Mouse (Mus musculus) retina, adult 2 months (tissue): ENCODE results near the gene Ncaph2.

Experiments used
- DNase-seq: peaks from one replicate; pipeline ENCODE4 v3.0.0-alpha.2; 2012; ENCODE audit warnings: low read depth, low spot score

Ncaph2 gene

DNA sequence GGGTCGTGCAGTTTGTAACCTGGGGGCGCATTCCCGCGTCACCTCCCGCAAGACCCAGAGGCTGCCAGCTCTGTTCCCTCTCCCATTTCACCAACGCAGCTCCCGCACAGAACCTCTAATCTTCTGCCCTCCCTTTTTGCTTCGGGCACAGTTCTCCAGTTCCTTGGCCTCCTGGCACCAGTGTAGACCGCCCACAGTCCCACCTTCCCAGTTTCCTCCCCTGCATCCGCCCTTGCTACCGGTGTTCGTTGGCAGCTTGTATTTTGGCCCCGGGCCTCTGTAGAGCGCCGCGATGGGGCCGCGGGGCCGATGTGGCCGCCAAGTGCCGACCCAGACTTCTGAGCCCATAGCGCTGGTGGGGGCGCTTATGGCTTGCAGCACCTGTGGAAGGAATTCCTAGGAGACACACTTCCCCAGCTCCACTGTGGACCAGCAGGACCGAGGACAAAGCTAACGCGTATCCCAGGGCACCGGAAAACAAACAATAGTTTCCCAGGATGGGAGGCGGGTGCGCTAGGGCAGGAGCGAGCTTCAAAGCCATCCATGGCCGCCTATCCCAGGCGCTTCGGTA lies 23.4 kb downstream of the Ncaph2 start, which contains the start of gene Odf3b:
Odf3b (minus strand) TSS at position 452 of the 571 bp plus-strand sequence.
- DNase-seq = no peak

DNA sequence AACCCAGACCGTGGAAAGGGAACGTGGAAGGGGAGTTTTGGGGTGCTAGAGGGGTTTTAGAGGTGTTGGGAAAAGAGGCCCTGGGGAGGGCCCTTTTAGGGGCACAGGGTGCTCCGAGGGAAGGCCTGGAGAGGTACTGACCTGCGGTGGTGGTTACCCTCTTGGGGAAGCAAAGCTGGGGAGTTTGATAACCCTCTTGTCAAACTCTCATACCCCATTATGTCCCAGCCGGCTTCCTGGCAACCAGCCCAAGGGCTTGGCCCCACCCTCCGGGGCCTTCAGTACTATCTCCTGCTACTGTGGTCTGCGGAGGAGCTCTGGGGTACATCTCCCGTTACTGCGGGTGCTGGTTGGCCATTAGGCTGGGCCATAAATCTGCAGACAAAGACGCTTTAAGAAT lies 23.9 kb downstream of the Ncaph2 start:
- DNase-seq = no peak

DNA sequence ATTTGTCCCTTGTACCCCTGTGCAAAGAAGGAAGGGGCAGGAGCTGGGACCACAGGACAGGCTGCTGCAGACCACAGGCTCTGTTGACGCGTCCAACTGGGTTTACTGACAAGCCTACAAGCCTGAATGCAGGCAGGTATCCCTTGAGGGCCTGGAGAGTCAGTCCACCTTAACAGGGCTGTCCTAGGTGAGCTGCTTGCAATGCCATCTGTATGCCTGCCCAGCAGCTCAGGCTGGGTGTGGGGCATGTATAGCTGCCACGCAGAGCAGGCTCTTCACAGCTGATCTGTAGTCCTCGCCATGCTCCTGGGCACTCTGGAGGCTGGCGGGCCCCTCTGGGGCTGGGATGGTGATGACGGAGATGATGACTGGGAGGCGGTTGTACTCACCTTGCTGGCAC lies 29.1 kb downstream of the Ncaph2 start, which contains the start of gene Klhdc7b:
Klhdc7b (plus strand) TSS at position 301 of the 400 bp plus-strand sequence.
- no peak for DNase-seq

DNA sequence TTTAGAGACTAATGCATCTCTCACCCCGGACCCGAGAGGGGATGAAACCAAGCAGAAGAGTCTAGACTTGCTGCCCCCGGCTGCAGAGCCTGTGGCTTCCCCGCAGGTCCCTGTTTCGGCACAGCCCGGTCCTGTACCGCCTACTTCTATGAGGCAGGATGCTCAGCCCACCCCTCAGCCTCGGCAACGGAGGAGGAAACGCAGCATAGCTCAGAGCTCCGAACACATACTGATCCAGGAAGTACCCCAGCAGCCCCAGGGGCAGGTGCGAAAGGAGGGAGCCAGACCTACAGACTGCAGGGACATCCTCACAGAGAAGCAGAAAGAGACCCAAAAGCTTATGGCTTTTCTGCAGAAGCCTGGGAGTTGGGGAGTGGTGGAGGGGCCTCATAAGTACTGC lies 31.6 kb downstream of the Ncaph2 start:
- DNase-seq = no peak

DNA sequence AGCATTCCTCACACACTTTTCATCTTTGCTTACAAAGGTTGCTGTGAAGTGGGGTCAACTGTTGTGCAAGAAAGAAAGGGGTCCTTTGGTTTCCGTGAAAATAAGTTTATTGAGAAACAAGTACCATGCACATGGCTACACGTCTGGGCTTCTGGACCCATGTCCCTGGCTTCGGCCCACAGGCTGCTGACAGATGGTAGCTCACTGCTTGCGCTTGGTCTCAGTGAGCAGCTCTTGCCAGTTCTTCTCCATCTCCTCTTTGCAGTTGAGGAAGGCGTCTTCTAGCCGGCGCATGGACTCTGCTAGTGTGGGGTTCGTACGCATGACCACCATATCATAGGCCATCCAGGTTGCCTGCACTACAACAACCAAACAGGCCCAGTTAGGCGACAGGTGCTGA lies 34.6 kb downstream of the Ncaph2 start:
- DNase-seq = no peak

DNA sequence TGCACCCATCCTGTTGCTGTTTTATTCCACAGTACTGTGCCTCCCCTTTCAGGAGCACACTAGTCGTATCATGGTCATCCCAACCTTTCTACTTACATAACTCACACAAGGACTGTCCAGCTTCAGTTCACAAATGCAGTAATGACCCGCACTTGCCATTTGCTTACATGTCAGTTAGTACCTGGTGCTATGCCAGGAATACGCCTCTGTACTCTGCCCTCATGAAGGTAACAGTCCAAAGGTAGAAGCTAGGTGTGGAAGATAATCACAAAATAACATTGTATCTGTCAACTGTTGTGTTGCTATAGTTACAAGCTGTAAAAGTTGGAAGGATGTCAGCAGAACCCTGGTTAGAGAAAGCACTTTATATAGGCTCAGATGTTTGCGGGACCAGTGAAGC lies 41.4 kb downstream of the Ncaph2 start:
- no peak for DNase-seq

DNA sequence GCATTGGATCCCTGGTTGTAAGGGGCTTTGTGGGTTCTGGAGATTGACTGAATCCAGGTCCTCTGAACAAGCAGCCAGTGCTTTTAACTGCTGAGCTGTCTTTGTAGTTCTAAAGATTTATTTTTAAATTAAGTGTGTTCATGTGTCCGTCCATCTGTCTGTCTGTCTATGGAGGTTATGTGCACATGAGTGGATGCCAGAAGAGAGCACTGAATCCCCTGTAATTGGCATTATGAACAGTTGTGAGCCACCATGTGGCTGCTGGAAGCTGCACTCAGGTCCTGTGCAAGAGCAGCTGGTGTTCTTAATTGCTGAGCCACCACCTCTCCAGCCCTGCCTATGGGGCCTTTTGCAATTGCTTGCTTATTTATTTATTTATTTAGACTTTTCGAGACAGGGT lies 42.6 kb downstream of the Ncaph2 start:
- no peak for DNase-seq

DNA sequence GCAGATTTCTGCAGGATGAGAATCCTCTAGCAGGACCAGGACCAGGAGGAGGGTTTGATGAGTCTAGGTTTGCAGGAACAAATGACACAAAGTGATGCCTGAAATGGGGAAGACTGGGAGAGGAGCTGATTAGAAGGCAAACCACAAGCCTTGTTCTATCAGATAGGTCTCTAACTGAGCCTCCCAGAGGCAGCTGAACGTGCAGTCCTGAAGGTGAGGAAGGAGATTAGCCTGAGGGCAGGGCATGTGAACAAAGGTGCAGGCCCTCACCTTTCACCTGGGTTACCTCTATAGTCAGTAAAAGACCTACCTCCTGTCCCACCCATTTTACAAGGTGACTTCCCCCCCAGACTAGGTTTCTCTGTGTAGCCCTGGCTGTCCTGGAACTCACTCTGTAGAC lies 44.2 kb downstream of the Ncaph2 start:
- no peak for DNase-seq

DNA sequence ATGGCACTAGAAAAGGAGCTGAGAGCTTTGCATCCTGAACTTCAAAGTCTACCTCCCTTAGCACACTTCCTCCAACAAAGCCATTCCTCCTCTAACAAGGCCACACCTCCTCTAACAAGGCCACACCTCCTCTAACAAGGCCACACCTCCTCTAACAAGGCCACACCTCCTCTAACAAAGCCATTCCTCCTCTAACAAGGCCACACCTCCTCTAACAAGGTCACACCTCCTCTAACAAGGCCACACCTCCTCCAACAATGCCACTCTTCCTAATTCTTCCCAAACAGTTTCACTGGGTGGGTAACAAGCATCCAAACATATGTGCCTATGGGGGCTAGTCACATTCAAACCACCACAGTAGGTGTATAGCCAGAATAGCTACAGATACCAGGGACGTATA lies 47.0 kb downstream of the Ncaph2 start:
- no peak for DNase-seq

DNA sequence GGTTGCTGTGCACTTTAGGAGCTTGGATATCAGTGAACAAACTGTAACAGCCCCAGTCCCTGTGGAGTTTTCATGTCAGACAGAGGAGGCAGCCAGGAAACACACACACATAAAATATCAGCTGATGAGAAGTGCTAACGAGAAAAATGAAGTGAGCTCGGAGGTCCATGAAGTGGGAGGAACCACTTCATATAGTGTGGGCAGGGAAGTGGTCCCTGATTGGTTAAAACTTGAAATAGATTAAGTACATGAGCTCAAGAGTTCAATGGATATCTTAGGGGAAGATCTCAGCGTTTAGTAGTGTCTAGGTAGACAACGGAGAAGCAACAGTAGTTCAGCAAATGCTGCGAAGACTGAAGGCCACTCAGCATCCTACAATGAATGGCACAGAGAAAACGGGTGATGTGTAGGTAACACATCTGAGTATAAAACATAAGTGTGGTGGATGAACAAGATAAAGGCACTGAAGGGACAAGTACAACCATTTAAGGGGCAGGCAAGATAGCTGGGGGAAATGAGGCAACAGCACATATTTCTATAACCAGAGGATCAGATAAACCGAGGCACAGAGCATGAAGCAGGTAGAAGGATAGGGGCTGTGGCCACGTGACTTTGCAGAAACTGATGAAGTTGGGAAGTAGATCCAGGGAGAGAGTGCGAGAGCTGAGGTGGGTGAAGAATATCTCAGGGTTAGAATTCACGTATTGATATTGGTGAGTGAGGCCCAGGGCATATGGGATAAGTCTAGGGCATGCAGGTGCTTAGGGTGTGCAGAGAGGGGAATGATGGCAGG lies 49.5 kb downstream of the Ncaph2 start:
- DNase-seq = no peak

DNA sequence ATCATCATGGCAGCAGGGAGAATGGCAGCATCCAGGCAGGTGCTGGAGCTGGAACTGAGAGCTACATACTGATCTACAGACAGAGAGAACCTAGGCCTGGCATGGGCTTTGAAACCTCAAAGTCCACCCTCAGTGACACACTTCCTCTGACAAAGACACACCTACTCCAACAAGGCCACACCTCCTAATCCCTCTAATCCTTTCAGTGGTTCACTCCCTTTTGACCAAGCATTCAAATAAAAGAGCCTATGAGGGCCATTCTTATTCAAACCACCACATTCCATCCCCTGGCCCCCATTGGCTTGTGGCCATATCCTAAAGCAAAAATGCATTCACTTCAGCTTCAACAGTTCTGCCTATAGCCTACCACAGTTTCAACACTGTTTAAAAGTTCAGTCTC lies 51.2 kb downstream of the Ncaph2 start:
- DNase-seq = no peak

DNA sequence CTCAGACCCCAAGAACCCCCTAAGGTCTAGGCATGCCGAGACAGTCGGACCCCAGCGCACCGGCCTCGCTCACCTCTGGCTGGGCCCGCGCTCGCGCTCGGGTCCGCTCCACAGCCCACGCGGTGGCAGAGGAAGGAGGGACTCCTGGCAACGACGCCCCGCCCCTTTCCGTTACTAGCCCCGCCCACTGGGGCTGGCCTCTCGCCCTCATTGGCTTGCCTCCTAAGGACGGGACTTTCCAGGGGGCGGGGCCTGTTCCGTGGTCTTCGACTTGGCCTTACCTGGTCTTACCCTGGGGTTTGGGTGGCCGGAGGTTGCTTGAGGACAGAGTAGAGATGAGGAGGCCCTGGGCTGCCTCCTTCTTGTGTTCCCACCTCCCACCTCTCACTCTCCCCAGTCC lies 54.6 kb downstream of the Ncaph2 start, which contains the start of gene Syce3:
Syce3 (minus strand) TSS at position 386 of the 400 bp plus-strand sequence.
- DNase-seq = no peak

DNA sequence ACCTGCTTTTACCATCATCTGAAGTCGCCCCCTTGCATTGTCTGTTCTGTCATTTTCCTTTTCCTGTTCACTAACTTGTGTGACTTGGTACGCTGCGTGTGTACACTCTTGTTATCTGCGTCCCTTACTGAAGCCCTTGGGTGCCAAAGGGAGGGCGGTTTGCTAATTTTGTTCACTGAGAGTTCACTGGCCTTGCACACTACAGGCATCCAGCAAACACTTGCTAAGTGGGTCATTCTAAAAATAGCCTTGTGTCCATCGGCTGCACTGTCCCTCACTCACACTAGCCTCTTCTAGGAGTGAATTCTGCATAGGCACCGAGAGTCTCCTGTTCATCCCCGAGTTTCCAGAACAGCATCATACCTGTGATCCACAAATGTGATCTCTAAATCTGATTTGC lies 59.8 kb downstream of the Ncaph2 start:
- DNase-seq = no peak

DNA sequence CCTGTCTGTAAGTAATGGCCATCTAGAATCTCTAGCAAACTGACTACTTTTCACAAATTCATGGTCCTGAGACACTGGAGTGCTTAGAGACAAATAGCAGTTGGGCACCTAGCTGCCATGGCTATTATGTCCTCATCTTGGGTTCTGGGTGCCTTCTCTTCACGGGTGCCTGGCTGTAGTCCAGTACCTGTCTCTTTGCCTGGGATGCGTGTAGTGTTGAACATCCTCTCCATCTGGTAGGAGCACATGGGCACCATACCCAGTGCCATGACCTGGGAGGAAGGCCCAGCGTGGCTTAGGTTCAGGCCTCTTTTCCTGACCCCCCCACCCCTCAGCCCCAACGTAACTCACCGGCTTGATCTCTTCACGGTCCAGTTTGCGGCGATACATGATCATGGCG lies 66.4 kb downstream of the Ncaph2 start:
- no peak for DNase-seq
